Mouse (Mus musculus) bone marrow macrophage, adult 2 months (primary cell): ENCODE measurements around the gene Rcbtb2.

Experiments used
- CTCF ChIP-seq: IDR thresholded peaks from 2 replicates; pipeline ENCODE4 v1.5.1; 2012; ENCODE audit warnings: low read depth, mild to moderate bottlenecking, low read length, moderate library complexity
- POLR2A ChIP-seq: IDR thresholded peaks from 2 replicates; pipeline ENCODE4 v1.6.1; 2012; ENCODE audit warnings: mild to moderate bottlenecking, low read depth, low read length, borderline replicate concordance

DNA sequence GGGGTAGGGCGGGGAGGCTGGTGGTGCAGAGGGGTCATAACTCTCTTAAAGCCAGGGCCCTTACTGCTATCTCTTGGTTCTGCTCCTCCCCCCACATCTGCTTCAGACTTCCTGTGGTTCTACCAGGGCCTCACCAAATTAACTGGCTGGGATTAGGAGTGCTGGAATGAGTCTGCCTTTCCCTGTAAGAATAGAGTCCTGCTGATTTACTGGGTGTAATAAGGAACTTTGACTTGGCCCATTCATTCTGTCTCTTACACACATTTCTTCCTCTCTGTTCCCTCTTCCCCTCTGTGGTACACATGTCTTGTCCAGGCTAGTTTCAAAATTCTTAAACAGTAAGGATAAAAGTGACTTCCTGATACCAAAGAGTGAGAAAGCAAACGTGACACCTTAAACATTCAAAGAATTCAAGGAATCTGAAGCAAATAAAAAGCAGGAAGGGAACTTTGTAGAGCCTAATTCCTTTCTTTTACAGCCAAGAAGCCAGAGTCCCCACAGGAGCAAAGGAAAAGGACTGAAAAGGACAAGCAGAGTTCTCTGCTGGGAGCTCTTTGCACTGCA is 111.7 kb downstream of the Rcbtb2 start:
- TF ChIP-seq CTCF, result no peak
- no peak for TF ChIP-seq POLR2A
